Mouse (Mus musculus) erythroid progenitor cell, adult 5-6 weeks (primary cell): ENCODE data around the gene Eif2b4. TPM values are rescaled to one million over a fixed set of nuclear protein-coding genes. Genes with fewer than 3 reads are reported as not detected.
"Not testable (repeated sequence)": the region's sequence is repeated elsewhere in the genome, so short reads cannot be mapped to it uniquely, and the experiment has no call there.

Experiments used
- ATAC-seq: replicated peaks from 2 replicates; pipeline ENCODE4 v1.8.0; 2016; ENCODE audit warnings: moderate number of reproducible peaks, mild to moderate bottlenecking, moderate TSS enrichment, inconsistent platforms; ENCODE audit not compliant: poor library complexity, low FRiP score, severe bottlenecking
- total RNA-seq, 2 experiments: library from RNA; stranded (forward) in 1 of 2; stranded (reverse) in 1 of 2; fragments of 150-400 nt in 1 of 2; fragments of 186-747, 209-891 nt in 1 of 2; gene quantifications; 2 replicates each; pipeline versions ENCODE4 v1.2.3 to v1.2.4; 2015 to 2017; ENCODE audit warnings: low replicate concordance in 2 of 2

Gene Eif2b4
- total RNA-seq (2015; ENCODE audit: low replicate concordance) = 36.5 and 60.5 TPM in 2 replicates
- 8.2 and 53.5 TPM in 2 replicates for total RNA-seq (2017; ENCODE audit: low replicate concordance)

- peak; percentile 88 for ATAC-seq
Observed at GRCm38 (mm10) chr5:31192939-31193630, at the start of gene Eif2b4, which contains the start of gene Snx17. Eif2b4 (minus strand) TSS chr5:31193430. Snx17 (plus strand) TSS chr5:31193227.

- ATAC-seq = no peak
Observed at GRCm38 (mm10) chr5:31242191-31242590, 49.0 kb upstream of the Eif2b4 start.

GRCm38 (mm10) chr5:31241522-31242034 lies 48.3 kb upstream of the Eif2b4 start:
- peak; percentile 61 for ATAC-seq

GRCm38 (mm10) chr5:31240637-31241521 lies 47.6 kb upstream of the Eif2b4 start, which contains the start of the genes Nrbp1 and Gm9970:
Nrbp1 (plus strand) TSS chr5:31240864.
Gm9970 (minus strand) TSS chr5:31241232.
- peak; percentile 96 for ATAC-seq

- no peak for ATAC-seq
Observed at GRCm38 (mm10) chr5:31226641-31227040, 33.4 kb upstream of the Eif2b4 start.

GRCm38 (mm10) chr5:31222696-31223095 lies 29.5 kb upstream of the Eif2b4 start:
- ATAC-seq = no peak

- peak; percentile 55 for ATAC-seq
Observed at GRCm38 (mm10) chr5:31221304-31221945, 28.2 kb upstream of the Eif2b4 start.

GRCm38 (mm10) chr5:31220448-31221303 lies 27.4 kb upstream of the Eif2b4 start, which contains the start of gene Ppm1g:
Ppm1g (minus strand) TSS chr5:31220687.
- ATAC-seq = peak; percentile 90

GRCm38 (mm10) chr5:31219911-31220447 lies 26.7 kb upstream of the Eif2b4 start:
- ATAC-seq = peak; percentile 48

- ATAC-seq = no peak
Observed at GRCm38 (mm10) chr5:31219474-31219873, 26.2 kb upstream of the Eif2b4 start.

- ATAC-seq = peak; percentile 37; the same call in 1 of the 2 replicates
Observed at GRCm38 (mm10) chr5:31219070-31219469, 25.8 kb upstream of the Eif2b4 start.

- ATAC-seq = peak; percentile 53
Observed at GRCm38 (mm10) chr5:31218294-31218693, 25.1 kb upstream of the Eif2b4 start.

GRCm38 (mm10) chr5:31216554-31216953 lies 23.3 kb upstream of the Eif2b4 start:
- ATAC-seq = not testable (repeated sequence)

- no peak for ATAC-seq
Observed at GRCm38 (mm10) chr5:31204421-31204820, 11.2 kb upstream of the Eif2b4 start.

- no peak for ATAC-seq
Observed at GRCm38 (mm10) chr5:31203866-31204265, 10.6 kb upstream of the Eif2b4 start.

GRCm38 (mm10) chr5:31202933-31203332 lies 9.7 kb upstream of the Eif2b4 start:
- no peak for ATAC-seq

GRCm38 (mm10) chr5:31201742-31202590 lies 8.7 kb upstream of the Eif2b4 start, which contains the start of gene Zfp513:
Zfp513 (minus strand) TSS chr5:31202303.
- ATAC-seq = peak; percentile 99
